Comparison of ENCODE assay signal across 8 mouse cellular contexts in genomic region chr8:104630574-104630973, GRCm38 (mm10). TPM values are rescaled to one million over a fixed set of nuclear protein-coding genes. Genes with fewer than 3 reads are reported as not detected.
A peak's percentile ranks its signal among the peaks of the same experiment; 100 is the strongest.
DNase-seq lines count a peak whose midpoint lies in the region; ATAC-seq and TF ChIP-seq lines count a peak whose summit lies in the region.

No protein-coding gene starts in this region.

- H3K9ac ChIP-seq in liver, embryonic 11.5 days (ENCODE audit: low read depth, low read length), result no peak overlapping the region
- peak overlapping the region; percentile 29; the same call in 1 of the 2 replicates for H3K9ac ChIP-seq in neural tube, embryonic 12.5 days

- peak overlapping the region; percentile 52 for H3K27ac ChIP-seq in thymus, adult 2 months (ENCODE audit: control insufficient read depth, insufficient read depth, low read length)
- no peak overlapping the region for H3K27ac ChIP-seq in embryonic facial prominence, embryonic 10.5 days (replicated peaks)
- H3K27ac ChIP-seq in liver, embryonic 11.5 days (ENCODE audit: low read depth, low read length), result no peak overlapping the region
- no peak overlapping the region for H3K27ac ChIP-seq in neural tube, embryonic 12.5 days

- no peaks in the 10 kb centered on the region for H3K36me3 ChIP-seq in thymus, adult 2 months (ENCODE audit: control insufficient read depth, insufficient read depth, low read length)
- H3K36me3 ChIP-seq in embryonic facial prominence, embryonic 10.5 days (replicated peaks), result peaks cover 4% of the 10 kb centered on the region
- no peaks in the 10 kb centered on the region for H3K36me3 ChIP-seq in liver, embryonic 11.5 days (ENCODE audit: control insufficient read depth, insufficient read depth, low read length)
- 0 out of 2 replicates have a peak, but pooled peaks cover 2% of the 10 kb centered on the region for H3K36me3 ChIP-seq in neural tube, embryonic 12.5 days

- H3K27me3 ChIP-seq in thymus, adult 2 months (ENCODE audit: control insufficient read depth, insufficient read depth, low read length), result no peaks in the 10 kb centered on the region
- peaks cover 47% of the 10 kb centered on the region for H3K27me3 ChIP-seq in embryonic facial prominence, embryonic 10.5 days (replicated peaks; ENCODE audit: low read depth, poor library complexity, severe bottlenecking)
- H3K27me3 ChIP-seq in liver, embryonic 11.5 days (replicated peaks; ENCODE audit: control insufficient read depth, insufficient read depth, low read length), result peaks cover 5% of the 10 kb centered on the region
- peaks cover 23% of the 10 kb centered on the region for H3K27me3 ChIP-seq in neural tube, embryonic 12.5 days (replicated peaks)

- TF ChIP-seq POLR2A in thymus, adult 2 months (IDR thresholded peaks at IDR 0.05; ENCODE audit: control insufficient read depth, extremely low read depth, insufficient read depth, low read length, poor library complexity), result no peak

- 7% methylated on average over 36 of the region's 36 CpGs for WGBS in thymus, adult 2 months
- WGBS in embryonic facial prominence, embryonic 10.5 days, result 1% methylated on average over 36 of the region's 36 CpGs
- WGBS in liver, embryonic 11.5 days, result 2% methylated on average over 36 of the region's 36 CpGs
- WGBS in neural tube, embryonic 12.5 days, result under 1% methylated on average over 36 of the region's 36 CpGs

- intact Hi-C loops in heart, postnatal 14 days (cut with DNase I), result no loop called here

- peaks cover 23% of the 10 kb centered on the region for H3K4me1 ChIP-seq in thymus, adult 2 months (replicated peaks; ENCODE audit: control insufficient read depth, insufficient read depth, low read length)
- peaks cover 24% of the 10 kb centered on the region for H3K4me1 ChIP-seq in embryonic facial prominence, embryonic 10.5 days
- peaks cover 13% of the 10 kb centered on the region; the same call in 1 of the 2 replicates for H3K4me1 ChIP-seq in liver, embryonic 11.5 days (replicated peaks; ENCODE audit: control insufficient read depth, insufficient read depth, low read length)
- H3K4me1 ChIP-seq in neural tube, embryonic 12.5 days, result peaks cover 5% of the 10 kb centered on the region; the same call in 1 of the 2 replicates

- peak overlapping the region; percentile 63 for H3K4me2 ChIP-seq in liver, embryonic 11.5 days
- H3K4me2 ChIP-seq in neural tube, embryonic 12.5 days (replicated peaks), result peak overlapping the region; percentile 75

- DNase-seq in thymus, adult 2 months, result peak; percentile 34
- no peak for DNase-seq in thymus, postnatal 0 days (ENCODE audit: low spot score)
- DNase-seq in embryonic facial prominence, embryonic 10.5 days (ENCODE audit: low spot score), result peak; percentile 42
- peak; percentile 46 to 51 for DNase-seq in heart, postnatal 14 days
- DNase-seq in liver, embryonic 11.5 days (ENCODE audit: low spot score), result peak; percentile 43
- DNase-seq in layer of hippocampus, adult 9-10 months (ENCODE audit: low spot score), result no peak
- no peak for DNase-seq in cerebellum, adult 9-10 months

- peak overlapping the region; percentile 64 for H3K4me3 ChIP-seq in thymus, adult 2 months (ENCODE audit: control insufficient read depth, insufficient read depth, low read length)
- peak overlapping the region; percentile 57 for H3K4me3 ChIP-seq in embryonic facial prominence, embryonic 10.5 days
- peak overlapping the region; percentile 42 for H3K4me3 ChIP-seq in liver, embryonic 11.5 days (ENCODE audit: low read depth, low read length)
- peak overlapping the region; percentile 34 for H3K4me3 ChIP-seq in neural tube, embryonic 12.5 days

- no peak for TF ChIP-seq CTCF in thymus, adult 2 months (IDR thresholded peaks at IDR 0.05; ENCODE audit: borderline replicate concordance, control insufficient read depth, extremely low read depth, insufficient read depth, low read length, poor library complexity)

- H3K9me3 ChIP-seq in embryonic facial prominence, embryonic 10.5 days, result no peaks in the 10 kb centered on the region
- no peaks in the 10 kb centered on the region for H3K9me3 ChIP-seq in liver, embryonic 11.5 days (ENCODE audit: control insufficient read depth, low read length)
- no peaks in the 10 kb centered on the region for H3K9me3 ChIP-seq in neural tube, embryonic 12.5 days

- peak; percentile 16 for ATAC-seq in liver, embryonic 11.5 days (replicated peaks; ENCODE audit: low FRiP score)
- ATAC-seq in neural tube, embryonic 12.5 days (ENCODE audit: low FRiP score, low read depth), result peak; percentile 35; the same call in 1 of the 2 replicates

RNA-seq across cellular contexts. Expression of gene Rrad, which starts 0.6 kb away (rescaled TPM):
- 25.2 and 36.1 TPM in 2 replicates for polyA plus RNA-seq in thymus, adult 2 months (2012; rRNA removed)
- polyA plus RNA-seq in thymus, postnatal 0 days (2015; fragmentation: Nextera tagmentation; extraction: Ambion mirVana), result 12.1 and 13.3 TPM in 2 replicates
- 0.92 and 1.3 TPM in 2 replicates for polyA plus RNA-seq in embryonic facial prominence, embryonic 10.5 days (2016; fragmentation: Nextera tagmentation; extraction: Ambion mirVana)
- 100 to 1,000 TPM; 198 to 203 TPM for total RNA-seq in heart, postnatal 14 days (2021)
- 1.6 and 4.1 TPM in 2 replicates for polyA plus RNA-seq in liver, embryonic 11.5 days (2014; fragmentation: Nextera tagmentation; extraction: Ambion mirVana)
- polyA plus RNA-seq in neural tube, embryonic 12.5 days (2016; fragmentation: Nextera tagmentation; extraction: Ambion mirVana), result 3.5 and 6.0 TPM in 2 replicates

RNA-seq across cellular contexts. Expression of gene Cdh16, which starts 6.4 kb away (rescaled TPM):
- polyA plus RNA-seq in thymus, adult 2 months (2012; rRNA removed), result 0.20 and 1.5 TPM in 2 replicates
- polyA plus RNA-seq in thymus, postnatal 0 days (2015; fragmentation: Nextera tagmentation; extraction: Ambion mirVana), result 0.17 and 0.23 TPM in 2 replicates
- not detected in 2 replicates for polyA plus RNA-seq in embryonic facial prominence, embryonic 10.5 days (2016; fragmentation: Nextera tagmentation; extraction: Ambion mirVana)
- total RNA-seq in heart, postnatal 14 days (2021), result 1 to 10 TPM; 3.3 to 3.5 TPM
- 0.18 and 0.34 TPM in 2 replicates for polyA plus RNA-seq in liver, embryonic 11.5 days (2014; fragmentation: Nextera tagmentation; extraction: Ambion mirVana)
- polyA plus RNA-seq in neural tube, embryonic 12.5 days (2016; fragmentation: Nextera tagmentation; extraction: Ambion mirVana), result not detected in 2 replicates

RNA-seq across cellular contexts. Expression of gene Ciao2b, which starts 11.2 kb away (rescaled TPM):
- 72.0 and 76.9 TPM in 2 replicates for polyA plus RNA-seq in thymus, adult 2 months (2012; rRNA removed)
- 106 and 115 TPM in 2 replicates for polyA plus RNA-seq in thymus, postnatal 0 days (2015; fragmentation: Nextera tagmentation; extraction: Ambion mirVana)
- 97.6 and 98.6 TPM in 2 replicates for polyA plus RNA-seq in embryonic facial prominence, embryonic 10.5 days (2016; fragmentation: Nextera tagmentation; extraction: Ambion mirVana)
- total RNA-seq in heart, postnatal 14 days (2021), result 10 to 100 TPM; 52.9 to 63.6 TPM
- 93.1 and 94.0 TPM in 2 replicates for polyA plus RNA-seq in liver, embryonic 11.5 days (2014; fragmentation: Nextera tagmentation; extraction: Ambion mirVana)
- 118 and 122 TPM in 2 replicates for polyA plus RNA-seq in neural tube, embryonic 12.5 days (2016; fragmentation: Nextera tagmentation; extraction: Ambion mirVana)

RNA-seq across cellular contexts. Expression of gene Pdp2, which starts 39.3 kb away (rescaled TPM):
- polyA plus RNA-seq in thymus, adult 2 months (2012; rRNA removed), result 6.0 and 6.4 TPM in 2 replicates
- 11.7 and 12.3 TPM in 2 replicates for polyA plus RNA-seq in thymus, postnatal 0 days (2015; fragmentation: Nextera tagmentation; extraction: Ambion mirVana)
- 15.4 and 16.0 TPM in 2 replicates for polyA plus RNA-seq in embryonic facial prominence, embryonic 10.5 days (2016; fragmentation: Nextera tagmentation; extraction: Ambion mirVana)
- 10 to 100 TPM; 17.0 to 18.2 TPM for total RNA-seq in heart, postnatal 14 days (2021)
- 10.6 and 11.1 TPM in 2 replicates for polyA plus RNA-seq in liver, embryonic 11.5 days (2014; fragmentation: Nextera tagmentation; extraction: Ambion mirVana)
- polyA plus RNA-seq in neural tube, embryonic 12.5 days (2016; fragmentation: Nextera tagmentation; extraction: Ambion mirVana), result 17.2 and 17.5 TPM in 2 replicates

Comparison
In these comparisons a context has a peak if more than half of its experiments do, and no peak if none do; other contexts are left out.
1. DNase-seq: peak in thymus, adult 2 months (single experiment), embryonic facial prominence, embryonic 10.5 days (single experiment), heart, postnatal 14 days (2 of 2) and liver, embryonic 11.5 days (single experiment); none in thymus, postnatal 0 days (single experiment), layer of hippocampus, adult 9-10 months (single experiment) and cerebellum, adult 9-10 months (single experiment).
2. Peak in every context shown above with its lines, with median percentiles within 50 percentile points of each other: H3K4me3 ChIP-seq.